Mouse (Mus musculus) lung, embryonic 15.5 days (tissue): ENCODE measurements around the gene Flnc. TPM values are rescaled to one million over a fixed set of nuclear protein-coding genes. Genes with fewer than 3 reads are reported as not detected.

Experiments used
- ATAC-seq: fragments of 200-750 bp; cut with Nextera tagmentation; 2 replicates; pipeline ENCODE4 v1.8.0; 2017; ENCODE audit warnings: moderate number of reproducible peaks, borderline replicate concordance; ENCODE audit not compliant: low FRiP score, low TSS enrichment; ENCODE audit errors: extremely low read depth
- H3K27ac ChIP-seq: fragments of 300-500 bp; sonication (generic); 2 replicates; pipeline ENCODE4 v1.5.1; 2015; ENCODE audit warnings: moderate library complexity, mild to moderate bottlenecking, inconsistent platforms
- H3K27me3 ChIP-seq: fragments of 300-500 bp; sonication (generic); 2 replicates; pipeline ENCODE4 v1.6.1; 2015; ENCODE audit warnings: inconsistent platforms
- H3K36me3 ChIP-seq: fragments of 300-500 bp; sonication (generic); 2 replicates; pipeline ENCODE4 v1.6.1; 2015; ENCODE audit warnings: inconsistent platforms
- H3K4me1 ChIP-seq: fragments of 300-500 bp; sonication (generic); 2 replicates; pipeline ENCODE4 v1.6.1; 2015; ENCODE audit warnings: inconsistent platforms
- H3K4me2 ChIP-seq: fragments of 300-500 bp; sonication (generic); 2 replicates; pipeline ENCODE4 v1.6.1; 2015; ENCODE audit warnings: inconsistent platforms, mild to moderate bottlenecking, moderate library complexity
- H3K4me3 ChIP-seq: fragments of 300-500 bp; sonication (generic); 2 replicates; pipeline ENCODE4 v1.5.1; 2015; ENCODE audit warnings: mild to moderate bottlenecking, inconsistent platforms
- H3K9ac ChIP-seq: fragments of 300-500 bp; sonication (generic); 2 replicates; pipeline ENCODE4 v1.6.1; 2015; ENCODE audit warnings: inconsistent platforms
- H3K9me3 ChIP-seq: fragments of 300-500 bp; sonication (generic); 2 replicates; pipeline ENCODE4 v1.6.1; 2016; ENCODE audit warnings: inconsistent platforms
- WGBS: fragments of 180-500 bp; shearing (Covaris S2); methylation state at CpG from one replicate; pipeline ENCODE4 v1.1.7; 2015; 5-methylcytosine and 5-hydroxymethylcytosine counted together
- polyA plus RNA-seq: library from polyadenylated mRNA; unstranded; fragments of >200 nt; fragmentation: Nextera tagmentation; extraction: Ambion mirVana; gene quantifications from 2 replicates; pipeline ENCODE4 v1.2.1, GENCODE M21; 2015

The Flnc gene
- polyA plus RNA-seq, 1 experiment from 2014 or later = 6.7 TPM

DNA sequence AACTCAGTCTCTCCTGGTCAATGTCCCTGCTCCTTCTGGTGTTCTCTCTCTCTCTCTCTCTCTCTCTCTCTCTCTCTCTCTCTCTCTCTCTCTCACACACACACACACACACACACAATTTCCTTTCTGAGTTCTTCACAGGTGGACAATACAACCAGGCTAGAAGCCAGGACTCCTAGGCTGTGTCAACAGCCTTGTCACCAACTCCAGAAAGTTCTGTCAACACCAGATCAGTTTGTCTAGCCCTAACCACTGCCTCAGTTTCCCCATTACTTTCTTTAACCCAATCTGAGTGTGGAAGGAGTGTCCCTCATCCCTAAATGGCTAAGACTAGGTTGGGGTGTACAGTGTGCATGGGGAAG is 399 bp upstream of the Flnc start:
- H3K4me2 ChIP-seq = peak overlapping the region; percentile 88
- H3K9ac ChIP-seq = no peak overlapping the region
- peaks cover 26% of the 10 kb centered on the region for H3K27me3 ChIP-seq
- H3K9me3 ChIP-seq = no peaks in the 10 kb centered on the region
- H3K27ac ChIP-seq = no peak overlapping the region; the same call in 1 of the 2 replicates
- H3K4me3 ChIP-seq = peak overlapping the region; percentile 52
- no peaks in the 10 kb centered on the region for H3K36me3 ChIP-seq
- peaks cover 40% of the 10 kb centered on the region for H3K4me1 ChIP-seq
- ATAC-seq = no peak

GRCm38 (mm10) chr6:29433804-29434795 is 1.0 kb downstream of the Flnc start:
- Histone ChIP-seq H3K4me1 (peaks cover 40% of the 10 kb centered on the region), H3K9ac (peak overlapping the region; percentile 46), H3K4me2 (peak overlapping the region; percentile 88), H3K36me3 (no peaks in the 10 kb centered on the region), H3K27me3 (peaks cover 26% of the 10 kb centered on the region), H3K9me3 (no peaks in the 10 kb centered on the region), H3K27ac (peak overlapping the region; percentile 77), H3K4me3 (peak overlapping the region; percentile 52)
- 4% methylated on average over 27 of the region's 27 CpGs for WGBS
- ATAC-seq = no peak

- H3K36me3 ChIP-seq = no peaks in the 10 kb centered on the region
- H3K4me3 ChIP-seq = peak overlapping the region; percentile 52
- H3K4me2 ChIP-seq = peak overlapping the region; percentile 88
- H3K4me1 ChIP-seq = peaks cover 40% of the 10 kb centered on the region
- no peaks in the 10 kb centered on the region for H3K9me3 ChIP-seq
- peak overlapping the region; percentile 46; the same call in 1 of the 2 replicates for H3K9ac ChIP-seq
- peak; percentile 72; the same call in 1 of the 2 replicates for ATAC-seq
- peak overlapping the region; percentile 77 for H3K27ac ChIP-seq
- H3K27me3 ChIP-seq = peaks cover 26% of the 10 kb centered on the region
- 2% methylated on average over 12 of the region's 13 CpGs for WGBS
Observed at GRCm38 (mm10) chr6:29434911-29435691, 2.0 kb downstream of the Flnc start.

DNA sequence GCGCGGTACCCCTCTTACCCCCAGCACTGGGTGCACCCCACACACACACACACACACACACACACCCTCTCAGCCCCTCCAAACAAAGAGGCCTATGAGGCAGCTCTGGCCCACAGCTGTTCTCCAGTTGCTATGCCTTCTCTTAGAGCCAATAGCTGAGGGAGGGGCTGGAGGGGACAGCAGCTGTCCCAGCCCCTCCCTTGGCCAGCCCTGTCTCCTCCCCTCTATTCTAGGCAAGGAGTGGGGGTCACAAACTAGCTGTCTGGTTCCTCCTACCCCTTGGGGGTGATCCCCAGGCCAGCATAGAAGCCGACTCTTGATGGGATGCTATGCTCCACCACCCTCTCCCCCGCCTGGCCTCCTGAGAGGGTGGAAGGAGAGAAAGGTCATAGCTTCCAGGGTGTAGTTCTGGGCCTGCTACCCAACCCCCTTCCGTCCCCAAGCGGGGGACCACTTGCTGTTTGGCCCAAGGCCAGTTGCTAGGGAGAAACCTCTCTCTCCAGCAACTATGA is 2.9 kb downstream of the Flnc start:
- H3K4me3 ChIP-seq = peak overlapping the region; percentile 52
- WGBS = 12% methylated on average over 6 of the region's 6 CpGs
- no peaks in the 10 kb centered on the region for H3K36me3 ChIP-seq

GRCm38 (mm10) chr6:29436461-29436934 is 3.4 kb downstream of the Flnc start:
- H3K4me1 ChIP-seq = peaks cover 40% of the 10 kb centered on the region
- peaks cover 26% of the 10 kb centered on the region for H3K27me3 ChIP-seq
- no peak overlapping the region for H3K9ac ChIP-seq
- peak overlapping the region; percentile 88 for H3K4me2 ChIP-seq
- WGBS = 8% methylated on average over 11 of the region's 11 CpGs
- peak overlapping the region; percentile 77; the same call in 1 of the 2 replicates for H3K27ac ChIP-seq
- H3K36me3 ChIP-seq = no peaks in the 10 kb centered on the region
- no peaks in the 10 kb centered on the region for H3K9me3 ChIP-seq
- H3K4me3 ChIP-seq = 0 out of 2 replicates have a peak overlapping the region, but pooled peaks have one; percentile 4
- ATAC-seq = 0 out of 2 replicates have a peak, but pooled peaks have one; percentile 11

More for the DNA sequence above, 2.9 kb downstream of the Flnc start:
- Histone ChIP-seq H3K27me3 (peaks cover 26% of the 10 kb centered on the region), H3K4me2 (peak overlapping the region; percentile 88), H3K4me1 (peaks cover 40% of the 10 kb centered on the region), H3K9ac (0 out of 2 replicates have a peak overlapping the region, but pooled peaks have one; percentile 26), H3K9me3 (no peaks in the 10 kb centered on the region), H3K27ac (peak overlapping the region; percentile 77)
- peak; percentile 60 for ATAC-seq

- 85% methylated on average over 4 of the region's 4 CpGs for WGBS
- Histone ChIP-seq H3K27ac (no peak overlapping the region), H3K27me3 (peaks cover 17% of the 10 kb centered on the region), H3K9ac (no peak overlapping the region), H3K4me3 (no peak overlapping the region), H3K9me3 (no peaks in the 10 kb centered on the region), H3K4me1 (peaks cover 26% of the 10 kb centered on the region), H3K4me2 (no peak overlapping the region), H3K36me3 (peaks cover 3% of the 10 kb centered on the region; the same call in 1 of the 2 replicates)
- no peak for ATAC-seq
Observed at GRCm38 (mm10) chr6:29439251-29439650, 6.2 kb downstream of the Flnc start.

GRCm38 (mm10) chr6:29439789-29440188 is 6.7 kb downstream of the Flnc start:
- H3K27me3 ChIP-seq = peaks cover 12% of the 10 kb centered on the region
- peaks cover 3% of the 10 kb centered on the region; the same call in 1 of the 2 replicates for H3K36me3 ChIP-seq
- 86% methylated on average over 6 of the region's 6 CpGs for WGBS
- H3K4me2 ChIP-seq = no peak overlapping the region
- no peaks in the 10 kb centered on the region for H3K9me3 ChIP-seq
- no peak overlapping the region for H3K4me3 ChIP-seq
- no peak for ATAC-seq
- H3K27ac ChIP-seq = no peak overlapping the region
- H3K9ac ChIP-seq = no peak overlapping the region
- H3K4me1 ChIP-seq = peaks cover 21% of the 10 kb centered on the region

GRCm38 (mm10) chr6:29444773-29445172 is 11.7 kb downstream of the Flnc start:
- no peaks in the 10 kb centered on the region for H3K9me3 ChIP-seq
- no peak overlapping the region for H3K9ac ChIP-seq
- no peaks in the 10 kb centered on the region for H3K27me3 ChIP-seq
- no peak overlapping the region for H3K27ac ChIP-seq
- no peak overlapping the region for H3K4me2 ChIP-seq
- WGBS = 63% methylated on average over 11 of the region's 11 CpGs
- ATAC-seq = no peak
- no peak overlapping the region for H3K4me3 ChIP-seq
- H3K36me3 ChIP-seq = peaks cover 14% of the 10 kb centered on the region; the same call in 1 of the 2 replicates
- no peaks in the 10 kb centered on the region for H3K4me1 ChIP-seq

GRCm38 (mm10) chr6:29445354-29445753 is 12.3 kb downstream of the Flnc start:
- H3K4me1 ChIP-seq = no peaks in the 10 kb centered on the region
- no peak overlapping the region for H3K27ac ChIP-seq
- ATAC-seq = 0 out of 2 replicates have a peak, but pooled peaks have one; percentile 6
- H3K27me3 ChIP-seq = no peaks in the 10 kb centered on the region
- no peak overlapping the region for H3K9ac ChIP-seq
- 75% methylated on average over 7 of the region's 7 CpGs for WGBS
- peaks cover 14% of the 10 kb centered on the region; the same call in 1 of the 2 replicates for H3K36me3 ChIP-seq
- H3K9me3 ChIP-seq = no peaks in the 10 kb centered on the region
- no peak overlapping the region for H3K4me3 ChIP-seq
- H3K4me2 ChIP-seq = no peak overlapping the region

DNA sequence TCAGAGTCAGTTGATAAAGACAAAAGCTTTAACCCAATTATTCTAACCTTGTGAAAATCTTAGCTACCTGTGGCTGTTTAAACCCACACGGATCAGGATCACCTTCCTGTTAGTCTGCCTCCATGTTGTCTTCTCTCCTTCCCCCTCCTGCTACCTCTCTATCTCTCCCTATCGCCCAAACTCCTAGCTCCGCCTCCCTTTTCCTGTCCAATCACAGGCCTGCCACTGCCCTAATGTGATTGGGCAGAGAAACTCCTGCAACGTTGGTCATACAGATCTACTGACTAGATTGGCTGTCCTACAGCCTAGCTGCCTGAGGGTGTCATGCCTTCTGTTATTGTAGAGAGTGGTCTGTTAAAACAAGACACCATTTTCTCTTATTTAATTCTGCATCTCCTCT is 16.8 kb downstream of the Flnc start:
- H3K4me1 ChIP-seq = no peaks in the 10 kb centered on the region
- 27% methylated on average over 4 of the region's 4 CpGs for WGBS
- no peak overlapping the region for H3K27ac ChIP-seq
- peaks cover 15% of the 10 kb centered on the region; the same call in 1 of the 2 replicates for H3K36me3 ChIP-seq
- H3K27me3 ChIP-seq = no peaks in the 10 kb centered on the region
- H3K9me3 ChIP-seq = no peaks in the 10 kb centered on the region
- no peak overlapping the region for H3K9ac ChIP-seq
- no peak for ATAC-seq
- H3K4me3 ChIP-seq = no peak overlapping the region
- no peak overlapping the region for H3K4me2 ChIP-seq

GRCm38 (mm10) chr6:29450667-29451066 is 17.6 kb downstream of the Flnc start:
- Histone ChIP-seq H3K9ac (no peak overlapping the region), H3K4me1 (no peaks in the 10 kb centered on the region), H3K9me3 (no peaks in the 10 kb centered on the region), H3K4me3 (no peak overlapping the region), H3K27ac (no peak overlapping the region), H3K4me2 (no peak overlapping the region), H3K27me3 (no peaks in the 10 kb centered on the region), H3K36me3 (peaks cover 12% of the 10 kb centered on the region; the same call in 1 of the 2 replicates)
- WGBS = 90% methylated on average over 6 of the region's 6 CpGs
- ATAC-seq = no peak
